Mouse (Mus musculus) ovary, postnatal 14 days (tissue): ENCODE results near the gene Tcp10a.
"Not testable (repeated sequence)": the region's sequence is repeated elsewhere in the genome, so short reads cannot be mapped to it uniquely, and the experiment has no call there.

Experiments
- DNase-seq: peaks from one replicate; pipeline ENCODE4 v3.0.0; 2022; ENCODE audit warnings: low spot score

Gene Tcp10a

GRCm38 (mm10) chr17:7369401-7369800, 45.0 kb downstream of the Tcp10a start:
- not testable (repeated sequence) for DNase-seq

- not testable (repeated sequence) for DNase-seq
These were observed 47.4 kb downstream of the Tcp10a start, which contains the start of gene Gm49630 for GRCm38 (mm10) chr17:7371879-7372278. Gene Gm49630, minus strand, starts transcription at chr17:7371979.

DNA sequence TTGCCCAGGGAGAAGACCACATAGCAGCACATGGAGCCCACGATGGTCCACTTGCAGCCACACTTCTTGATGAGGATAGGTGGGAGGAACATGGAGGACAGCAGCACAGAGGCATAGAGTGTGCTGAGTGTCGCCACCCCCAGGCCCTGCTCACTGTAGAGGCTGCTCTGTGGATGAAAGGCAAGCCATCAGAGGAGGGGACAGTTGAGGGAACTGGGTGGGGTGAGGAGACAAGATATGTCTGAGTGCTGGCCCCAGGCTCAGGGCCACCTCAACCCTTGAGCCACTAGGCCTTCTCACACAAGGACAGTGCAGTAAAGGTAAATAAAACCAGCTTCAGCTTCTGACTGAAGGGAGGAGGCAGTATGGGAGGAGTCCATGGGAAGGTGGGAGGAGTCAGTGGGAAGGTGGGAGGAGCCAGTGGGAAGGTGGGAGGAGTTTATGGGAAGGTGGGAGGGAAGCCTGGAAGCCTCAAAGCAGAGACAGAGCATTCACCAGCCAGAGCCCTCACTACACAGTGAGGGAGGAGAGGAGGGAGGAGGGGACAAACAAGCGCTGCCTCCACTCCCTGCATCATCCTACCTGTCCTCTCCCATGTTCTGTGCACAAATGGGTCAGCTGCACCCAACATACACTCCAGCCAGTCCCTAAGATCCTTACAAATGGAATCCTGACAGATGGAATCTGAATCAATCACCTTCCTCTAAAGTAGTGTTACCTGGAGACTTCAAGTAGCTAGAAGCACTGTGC, 52.7 kb downstream of the Tcp10a start:
- DNase-seq: not testable (repeated sequence)

- not testable (repeated sequence) for DNase-seq
These were observed 53.5 kb downstream of the Tcp10a start for GRCm38 (mm10) chr17:7377907-7378306.

GRCm38 (mm10) chr17:7382711-7383110, 58.3 kb downstream of the Tcp10a start:
- not testable (repeated sequence) for DNase-seq

- not testable (repeated sequence) for DNase-seq
These were observed 59.0 kb downstream of the Tcp10a start for GRCm38 (mm10) chr17:7383167-7384143.

GRCm38 (mm10) chr17:7385364-7385763, 60.9 kb downstream of the Tcp10a start, which contains the start of gene Unc93a2:
Gene Unc93a2, minus strand, starts transcription at chr17:7385464.
- DNase-seq: not testable (repeated sequence)

GRCm38 (mm10) chr17:7386016-7386415, 61.6 kb downstream of the Tcp10a start:
- not testable (repeated sequence) for DNase-seq

DNA sequence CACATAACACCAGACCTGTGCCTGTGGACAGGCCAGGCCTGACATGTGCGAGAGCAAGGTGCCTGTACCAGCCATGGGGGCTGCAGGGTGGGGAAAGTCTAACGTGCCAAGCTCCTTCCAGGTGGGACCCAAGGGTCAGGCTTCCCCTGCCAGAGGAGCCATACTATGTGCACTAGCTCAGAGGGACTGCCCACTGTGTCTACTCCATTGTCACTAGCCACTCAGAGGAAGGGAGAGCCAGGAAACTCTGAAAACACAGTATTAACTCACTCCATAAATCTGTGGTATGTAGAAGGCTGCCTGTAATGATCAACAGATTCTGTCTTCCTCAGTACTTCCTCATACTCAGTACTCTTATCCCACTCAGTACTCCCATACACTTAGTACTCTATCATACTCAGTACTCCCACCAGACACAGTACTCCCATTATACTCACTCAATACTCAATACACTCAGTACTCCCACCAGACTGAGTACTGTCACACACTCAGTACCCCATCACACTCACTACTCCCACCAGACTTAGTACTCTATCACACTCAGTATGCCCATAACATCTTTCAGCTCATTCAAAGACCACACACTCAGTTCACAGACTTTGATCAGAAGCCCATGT, 64.0 kb downstream of the Tcp10a start:
- not testable (repeated sequence) for DNase-seq

- not testable (repeated sequence) for DNase-seq
These were observed 64.5 kb downstream of the Tcp10a start for GRCm38 (mm10) chr17:7388958-7389356.

- DNase-seq: not testable (repeated sequence)
These were observed 65.5 kb downstream of the Tcp10a start for GRCm38 (mm10) chr17:7389898-7390297.

GRCm38 (mm10) chr17:7395116-7395515, 70.7 kb downstream of the Tcp10a start:
- DNase-seq: not testable (repeated sequence)
